Mouse (Mus musculus) heart, adult 10 weeks (tissue): ENCODE measurements around the gene Slc52a3. TPM values are rescaled to one million over a fixed set of nuclear protein-coding genes. Genes with fewer than 3 reads are reported as not detected.

ENCODE experiments used
- polyA plus RNA-seq: library from polyadenylated mRNA; stranded (reverse); fragments of 350-450 nt; fragmentation: Illumina TruSeq; extraction: RNeasy Lipid Tissue Mini Kit (QIAGEN cat#74804); gene quantifications from one replicate; pipeline ENCODE4 v1.2.3, GENCODE M21; 2014; ENCODE audit warnings: low read depth, low replicate concordance

The Slc52a3 gene
- 1.2 TPM for polyA plus RNA-seq

DNA sequence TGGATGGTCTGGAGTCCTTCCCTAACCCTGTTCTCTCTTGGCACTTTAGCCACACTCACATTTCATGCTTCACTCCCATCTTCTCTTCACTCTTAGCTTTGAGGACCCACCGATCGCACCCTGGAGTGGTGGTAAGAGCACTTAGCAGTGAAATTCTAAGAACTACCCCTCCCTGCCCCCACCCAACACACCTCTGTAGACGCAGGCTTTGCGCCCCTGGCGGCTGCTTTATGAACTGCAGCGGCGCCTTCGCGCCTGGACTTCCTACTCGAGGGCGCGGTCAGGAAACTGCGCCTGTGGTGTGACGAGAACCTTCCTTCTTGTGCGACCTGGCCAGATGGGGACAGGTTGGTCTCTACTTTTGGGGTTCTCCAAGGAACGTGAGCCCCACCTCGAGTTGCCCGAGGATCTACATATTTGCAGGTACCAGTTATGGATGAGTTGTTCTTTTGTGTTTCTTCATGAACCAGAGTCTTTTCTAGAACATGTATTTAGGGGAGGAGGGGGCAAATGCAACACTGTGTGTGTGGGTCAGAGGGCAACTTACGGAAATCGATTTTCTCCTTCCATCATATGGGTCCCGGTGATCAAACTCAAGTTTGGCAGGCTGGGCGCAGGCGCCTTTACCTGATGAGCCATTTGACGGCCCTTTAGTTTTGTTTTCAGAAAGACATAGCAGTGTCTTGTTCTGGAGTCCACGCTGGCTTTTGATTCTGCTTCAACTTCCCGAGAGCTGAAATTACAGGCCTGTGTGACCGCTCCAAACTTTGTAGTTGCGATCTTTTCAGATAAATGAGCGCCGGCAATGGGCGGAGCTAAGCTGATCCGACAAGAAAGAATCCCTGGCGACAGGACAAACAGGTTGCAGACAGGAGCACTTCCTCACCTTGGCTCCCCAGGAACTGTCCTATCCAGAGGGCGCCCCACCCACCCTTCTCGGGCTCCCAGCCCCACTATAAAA lies at the start of gene Slc52a3:
TSS of gene Slc52a3 (plus strand) at position 283 of the 961 bp plus-strand sequence.

DNA sequence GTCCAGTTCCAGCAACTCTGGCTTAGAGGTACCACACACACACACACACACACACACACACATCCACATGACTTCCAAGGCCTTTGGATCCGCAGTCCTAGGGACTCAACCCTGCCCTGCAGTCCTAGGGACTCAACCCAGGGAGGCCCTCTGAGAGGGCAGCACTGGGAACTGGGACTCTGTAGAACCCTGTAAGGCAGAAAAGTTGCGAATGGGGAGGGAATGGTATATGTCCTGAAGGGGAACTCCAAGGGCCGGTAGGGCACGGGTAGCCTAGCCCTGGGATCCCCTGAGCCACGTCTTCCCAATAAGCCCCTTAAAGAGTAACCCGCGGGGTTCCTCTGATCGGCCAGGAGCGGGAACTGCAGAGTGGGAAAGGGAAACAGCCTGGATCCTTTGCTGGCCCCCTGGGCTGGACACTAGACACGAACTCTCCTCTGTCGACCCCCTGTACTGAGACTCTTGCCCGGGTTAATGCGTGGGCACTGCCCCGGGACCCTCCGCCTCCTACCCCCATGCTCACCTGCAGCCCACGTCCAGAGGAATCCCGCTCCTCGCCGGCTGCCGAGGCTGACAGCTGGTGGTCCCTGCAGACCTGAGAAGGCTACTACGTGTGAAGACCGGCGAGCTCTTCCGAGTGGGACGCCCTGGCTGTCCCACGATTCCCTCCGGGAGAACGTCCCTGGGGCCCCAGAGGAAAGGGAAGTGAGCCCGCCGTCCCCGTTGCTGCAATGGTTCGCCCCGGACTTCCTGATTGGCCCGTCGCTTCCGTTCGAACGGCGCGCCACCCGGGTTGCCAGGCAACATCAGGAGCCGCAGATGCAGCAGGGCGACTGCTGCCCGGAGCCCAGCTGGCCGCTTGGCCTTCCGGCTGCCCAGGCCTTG lies 16.6 kb upstream of the Slc52a3 start, which contains the start of gene Fam110a:
TSS of gene Fam110a (minus strand) at position 750 of the 885 bp plus-strand sequence.

Other genes starting within 250 kb of the Slc52a3 start
- gene Rspo4, start 153.6 kb upstream of the Slc52a3 start, polyA plus RNA-seq: not detected
- gene Angpt4, start 85.3 kb upstream of the Slc52a3 start, polyA plus RNA-seq: 0.18 TPM
- 2.8 TPM for gene Fam110a, start 16.3 kb upstream of the Slc52a3 start, polyA plus RNA-seq
- gene Scrt2, start 85.0 kb downstream of the Slc52a3 start, polyA plus RNA-seq: not detected
- 23.0 TPM for gene Srxn1, start 109.0 kb downstream of the Slc52a3 start, polyA plus RNA-seq
- gene Tcf15, start 147.1 kb downstream of the Slc52a3 start, polyA plus RNA-seq: 15.6 TPM
- 89.3 TPM for gene Csnk2a1, start 230.3 kb downstream of the Slc52a3 start, polyA plus RNA-seq